Mouse (Mus musculus) G1E-ER4 (cell line): ENCODE measurements around the gene Slc47a2. TPM values are rescaled to one million over a fixed set of nuclear protein-coding genes. Genes with fewer than 3 reads are reported as not detected.

Source experiments
- GATA1 ChIP-seq: IDR thresholded peaks from one replicate; pipeline ENCODE4 v1.8.0; 2012; ENCODE audit warnings: low read length, inconsistent platforms
- polyA plus RNA-seq: library from polyadenylated mRNA; stranded (reverse); fragments of >175 nt; gene quantifications from 2 replicates; pipeline ENCODE4 v1.2.3, GENCODE M21; 2012

Gene Slc47a2
- polyA plus RNA-seq, 1 experiment, result not detected

DNA sequence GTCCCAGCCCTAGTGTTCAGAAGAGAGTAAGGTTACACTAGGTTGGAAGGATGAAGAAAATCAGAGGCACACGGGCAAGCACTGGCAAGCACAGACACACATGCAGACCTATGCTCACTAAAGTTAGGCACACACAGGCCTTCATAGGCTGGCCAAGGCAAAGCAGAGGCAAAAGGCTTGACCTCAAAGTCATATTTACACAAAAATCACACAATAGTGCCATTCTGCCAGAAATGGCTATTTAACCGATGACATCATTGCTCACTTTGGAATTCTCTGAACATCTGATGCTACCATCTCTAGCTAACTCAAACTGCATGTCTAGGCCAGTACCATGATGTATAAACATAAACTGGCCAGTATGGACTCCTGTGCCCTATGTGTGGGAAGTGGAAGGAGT, 68.7 kb downstream of the Slc47a2 start:
- TF ChIP-seq GATA1, result no peak

- no peak for TF ChIP-seq GATA1
These were observed 71.0 kb downstream of the Slc47a2 start for GRCm38 (mm10) chr11:61271612-61272011.

- no peak for TF ChIP-seq GATA1
These were observed 72.3 kb downstream of the Slc47a2 start for GRCm38 (mm10) chr11:61270406-61270805.

DNA sequence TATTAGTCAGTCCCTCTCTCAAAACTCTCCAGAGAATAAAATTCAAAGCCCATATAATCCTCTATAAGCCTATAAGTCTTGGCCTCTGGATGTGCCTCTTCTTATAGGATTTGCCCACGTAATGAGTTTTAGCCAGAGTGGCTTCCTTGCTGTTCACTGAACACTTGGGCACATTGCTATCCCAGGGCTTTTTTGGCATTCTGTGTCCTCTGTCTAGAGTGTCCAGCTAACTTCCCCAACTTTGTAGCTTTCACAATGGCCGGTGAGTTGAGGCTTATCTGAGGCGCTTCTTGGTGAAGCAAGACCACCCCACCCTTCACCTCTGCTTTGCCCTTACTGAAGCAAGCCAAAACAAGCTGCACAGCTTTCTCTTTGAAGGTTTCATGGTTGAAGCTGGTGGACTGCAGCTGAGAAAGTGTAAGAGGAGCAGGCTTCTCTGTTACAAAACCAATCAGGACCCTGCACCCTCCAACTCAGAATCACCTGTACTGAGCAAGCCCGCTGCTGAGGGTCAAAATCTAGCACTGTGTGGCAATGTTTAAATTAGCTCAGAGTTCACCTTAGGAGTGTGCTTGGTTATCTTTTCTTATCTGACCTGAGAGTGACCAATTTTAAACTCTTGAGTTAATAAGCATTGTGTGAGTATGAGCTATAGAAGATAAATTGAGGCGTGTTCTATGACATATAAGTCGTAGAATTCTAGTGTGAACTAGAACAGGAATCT, 73.9 kb downstream of the Slc47a2 start:
- TF ChIP-seq GATA1, result no peak

- TF ChIP-seq GATA1, result no peak
These were observed 75.8 kb downstream of the Slc47a2 start, which contains the start of gene Aldh3a2 for GRCm38 (mm10) chr11:61266551-61267533. Aldh3a2 (minus strand) TSS chr11:61267464.

- no peak for TF ChIP-seq GATA1
These were observed 78.8 kb downstream of the Slc47a2 start for GRCm38 (mm10) chr11:61263841-61264240.

GRCm38 (mm10) chr11:61262516-61262915, 80.1 kb downstream of the Slc47a2 start:
- TF ChIP-seq GATA1, result no peak

- no peak for TF ChIP-seq GATA1
These were observed 83.6 kb downstream of the Slc47a2 start for GRCm38 (mm10) chr11:61259106-61259505.

DNA sequence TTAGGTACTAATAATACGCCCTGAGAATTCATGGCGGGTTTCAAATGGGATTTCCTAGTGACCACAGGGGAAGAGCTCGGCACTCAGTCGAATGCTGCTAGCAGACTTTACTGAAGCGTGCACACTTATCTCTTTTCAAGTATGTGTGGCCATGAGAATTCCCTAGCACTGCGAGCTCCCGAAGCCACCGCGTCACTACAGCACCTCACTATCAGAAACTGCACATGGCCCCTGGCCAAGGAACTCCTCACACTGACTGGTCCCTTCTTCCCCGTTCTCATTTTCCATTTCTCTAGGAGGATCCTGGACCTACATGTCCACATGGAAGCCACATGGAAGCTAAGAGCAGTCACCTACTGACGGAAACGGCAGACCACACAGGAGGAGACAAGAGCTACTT, 89.9 kb downstream of the Slc47a2 start:
- TF ChIP-seq GATA1, result no peak

DNA sequence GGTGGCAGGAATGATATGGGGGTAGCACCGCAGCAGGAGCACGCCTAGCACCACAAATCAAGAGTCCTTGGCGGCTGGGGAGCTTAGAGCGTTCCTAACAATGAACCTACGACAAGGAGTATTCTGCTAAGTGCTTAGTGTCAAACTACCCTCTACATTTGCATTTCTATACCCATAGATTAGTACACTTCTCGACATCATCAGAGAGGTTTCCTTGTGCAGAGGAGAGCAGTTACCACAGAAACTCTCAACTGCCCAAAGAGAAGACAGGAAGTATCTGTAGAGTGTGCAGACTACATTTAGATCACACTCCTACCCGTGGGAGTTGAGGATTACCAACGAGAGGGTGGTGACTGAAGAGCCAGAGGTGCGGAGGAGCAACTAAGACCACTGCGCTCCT, 90.9 kb downstream of the Slc47a2 start:
- TF ChIP-seq GATA1, result no peak

Other genes starting within 250 kb of the Slc47a2 start
- gene Tnfrsf13b, start 216.1 kb downstream of the Slc47a2 start, polyA plus RNA-seq, result 79.6 and 100 TPM in 2 replicates
- 8.1 and 20.3 TPM in 2 replicates for gene Usp22, start 167.8 kb downstream of the Slc47a2 start, polyA plus RNA-seq
- gene Aldh3a1, start 135.3 kb downstream of the Slc47a2 start, polyA plus RNA-seq, result not detected in 2 replicates
- gene Aldh3a2, start 75.4 kb downstream of the Slc47a2 start, polyA plus RNA-seq, result 1.5 and 2.8 TPM in 2 replicates
- not detected in 2 replicates for gene Slc47a1, start 35.5 kb upstream of the Slc47a2 start, polyA plus RNA-seq
- gene Rnf112, start 111.3 kb upstream of the Slc47a2 start, polyA plus RNA-seq, result not detected in 2 replicates
- not detected in 2 replicates for gene Mfap4, start 142.6 kb upstream of the Slc47a2 start, polyA plus RNA-seq
- 27.7 and 28.6 TPM in 2 replicates for gene Mapk7, start 151.5 kb upstream of the Slc47a2 start, polyA plus RNA-seq
- gene B9d1, start 162.3 kb upstream of the Slc47a2 start, polyA plus RNA-seq, result 15.8 and 18.8 TPM in 2 replicates
- 1.2 and 1.8 TPM in 2 replicates for gene Epn2, start 236.8 kb upstream of the Slc47a2 start, polyA plus RNA-seq